Mouse (Mus musculus): ENCODE data around the gene Adcy6. TPM values are rescaled to one million over a fixed set of nuclear protein-coding genes. Genes with fewer than 3 reads are reported as not detected.

The Adcy6 gene
- polyA plus RNA-seq, 1 experiment from 2014 or later: 21.8 TPM

- 87% methylated on average over 24 of the region's 24 CpGs for WGBS
Measured at GRCm38 (mm10) chr15:98645057-98646026, 35.5 kb upstream of the Adcy6 start.

GRCm38 (mm10) chr15:98644406-98644805, 34.5 kb upstream of the Adcy6 start:
- H3K4me3 ChIP-seq (ENCODE audit: low read depth, low read length): no peak overlapping the region
- H3K9me3 ChIP-seq (ENCODE audit: low read depth, low read length): no peaks in the 10 kb centered on the region
- TF ChIP-seq CTCF (IDR thresholded peaks at IDR 0.05; ENCODE audit: low read depth): no peak
- DNase-seq (no peak), ATAC-seq (ENCODE audit: insufficient read depth) (no peak)
- WGBS: 89% methylated on average over 12 of the region's 12 CpGs
- H3K27me3 ChIP-seq (ENCODE audit: insufficient read depth, low read length): no peaks in the 10 kb centered on the region
- no peaks in the 10 kb centered on the region for H3K4me1 ChIP-seq (ENCODE audit: insufficient read depth)
- no peak overlapping the region for H3K9ac ChIP-seq
- H3K36me3 ChIP-seq (ENCODE audit: insufficient read depth): peaks cover 92% of the 10 kb centered on the region
- H3K4me2 ChIP-seq: no peak overlapping the region
- no peak overlapping the region for H3K27ac ChIP-seq (ENCODE audit: low read depth)

More at GRCm38 (mm10) chr15:98645057-98646026, 35.5 kb upstream of the Adcy6 start:
- H3K36me3 ChIP-seq (ENCODE audit: insufficient read depth): peaks cover 92% of the 10 kb centered on the region
- no peak overlapping the region for H3K4me2 ChIP-seq
- no peak overlapping the region for H3K4me3 ChIP-seq (ENCODE audit: low read depth, low read length)
- no peak for TF ChIP-seq CTCF (IDR thresholded peaks at IDR 0.05; ENCODE audit: low read depth)
- no peak for ATAC-seq (ENCODE audit: insufficient read depth)
- no peaks in the 10 kb centered on the region for H3K9me3 ChIP-seq (ENCODE audit: low read depth, low read length)
- no peak overlapping the region for H3K27ac ChIP-seq (ENCODE audit: low read depth)
- no peak overlapping the region for H3K9ac ChIP-seq
- no peaks in the 10 kb centered on the region for H3K27me3 ChIP-seq (ENCODE audit: insufficient read depth, low read length)
- no peaks in the 10 kb centered on the region for H3K4me1 ChIP-seq (ENCODE audit: insufficient read depth)
- no peak for DNase-seq

GRCm38 (mm10) chr15:98640157-98640556, 30.3 kb upstream of the Adcy6 start:
- Histone ChIP-seq H3K4me1 (ENCODE audit: insufficient read depth) (0 out of 2 replicates have a peak, but pooled peaks cover 3% of the 10 kb centered on the region), H3K4me2 (no peak overlapping the region), H3K4me3 (ENCODE audit: low read depth, low read length) (no peak overlapping the region), H3K27me3 (ENCODE audit: insufficient read depth, low read length) (0 out of 2 replicates have a peak, but pooled peaks cover 10% of the 10 kb centered on the region), H3K27ac (ENCODE audit: low read depth) (peak overlapping the region; percentile 18; the same call in 1 of the 2 replicates), H3K9me3 (ENCODE audit: low read depth, low read length) (no peaks in the 10 kb centered on the region), H3K9ac (0 out of 2 replicates have a peak overlapping the region, but pooled peaks have one; percentile 6), H3K36me3 (ENCODE audit: insufficient read depth) (peaks cover 51% of the 10 kb centered on the region)
- no peak for TF ChIP-seq CTCF (IDR thresholded peaks at IDR 0.05; ENCODE audit: low read depth)
- ATAC-seq (ENCODE audit: insufficient read depth): peak; percentile 42; the same call in 1 of the 2 replicates
- WGBS: 31% methylated on average over 8 of the region's 8 CpGs
- peak; percentile 53 for DNase-seq

DNA sequence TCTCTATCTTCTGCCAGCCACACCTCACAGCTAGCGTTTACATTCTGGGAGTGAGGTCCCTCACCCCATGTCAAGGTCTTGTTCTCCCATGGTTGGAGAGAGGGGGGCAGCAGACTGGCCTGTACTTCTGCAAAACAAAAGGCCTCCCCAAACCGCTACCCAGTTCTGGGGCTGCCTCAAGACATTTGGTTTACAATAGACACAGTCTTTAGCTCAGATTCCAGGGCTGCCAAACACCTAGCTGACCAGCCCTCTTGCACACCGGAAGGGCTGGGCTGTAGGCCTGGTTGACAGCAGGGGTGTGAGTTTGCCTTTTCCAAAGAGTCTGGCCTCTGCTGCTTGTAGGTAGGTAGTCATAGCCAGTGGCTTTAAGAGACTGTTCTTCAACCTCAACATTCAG, 27.3 kb upstream of the Adcy6 start:
- H3K36me3 ChIP-seq (ENCODE audit: insufficient read depth): peaks cover 24% of the 10 kb centered on the region; the same call in 1 of the 2 replicates
- DNase-seq (no peak), ATAC-seq (ENCODE audit: insufficient read depth) (no peak)
- peaks cover 30% of the 10 kb centered on the region for H3K27me3 ChIP-seq (ENCODE audit: insufficient read depth, low read length)
- H3K9me3 ChIP-seq (ENCODE audit: low read depth, low read length): no peaks in the 10 kb centered on the region
- 56% methylated on average over 3 of the region's 3 CpGs for WGBS
- no peak overlapping the region for H3K4me3 ChIP-seq (ENCODE audit: low read depth, low read length)
- no peak for TF ChIP-seq CTCF (IDR thresholded peaks at IDR 0.05; ENCODE audit: low read depth)
- no peak overlapping the region for H3K4me2 ChIP-seq
- H3K27ac ChIP-seq (ENCODE audit: low read depth): no peak overlapping the region
- peaks cover 9% of the 10 kb centered on the region; the same call in 1 of the 2 replicates for H3K4me1 ChIP-seq (ENCODE audit: insufficient read depth)
- no peak overlapping the region for H3K9ac ChIP-seq

GRCm38 (mm10) chr15:98636517-98636916, 26.6 kb upstream of the Adcy6 start:
- H3K4me2 ChIP-seq: peak overlapping the region; percentile 99
- H3K4me3 ChIP-seq (ENCODE audit: low read depth, low read length): no peak overlapping the region
- no peaks in the 10 kb centered on the region for H3K9me3 ChIP-seq (ENCODE audit: low read depth, low read length)
- H3K4me1 ChIP-seq (ENCODE audit: insufficient read depth): peaks cover 11% of the 10 kb centered on the region
- DNase-seq: no peak
- no peak for TF ChIP-seq CTCF (IDR thresholded peaks at IDR 0.05; ENCODE audit: low read depth)
- WGBS: 53% methylated on average over 5 of the region's 5 CpGs
- ATAC-seq (ENCODE audit: insufficient read depth): no peak
- no peak overlapping the region for H3K9ac ChIP-seq
- peaks cover 20% of the 10 kb centered on the region; the same call in 1 of the 2 replicates for H3K36me3 ChIP-seq (ENCODE audit: insufficient read depth)
- peaks cover 30% of the 10 kb centered on the region for H3K27me3 ChIP-seq (ENCODE audit: insufficient read depth, low read length)
- H3K27ac ChIP-seq (ENCODE audit: low read depth): no peak overlapping the region

DNA sequence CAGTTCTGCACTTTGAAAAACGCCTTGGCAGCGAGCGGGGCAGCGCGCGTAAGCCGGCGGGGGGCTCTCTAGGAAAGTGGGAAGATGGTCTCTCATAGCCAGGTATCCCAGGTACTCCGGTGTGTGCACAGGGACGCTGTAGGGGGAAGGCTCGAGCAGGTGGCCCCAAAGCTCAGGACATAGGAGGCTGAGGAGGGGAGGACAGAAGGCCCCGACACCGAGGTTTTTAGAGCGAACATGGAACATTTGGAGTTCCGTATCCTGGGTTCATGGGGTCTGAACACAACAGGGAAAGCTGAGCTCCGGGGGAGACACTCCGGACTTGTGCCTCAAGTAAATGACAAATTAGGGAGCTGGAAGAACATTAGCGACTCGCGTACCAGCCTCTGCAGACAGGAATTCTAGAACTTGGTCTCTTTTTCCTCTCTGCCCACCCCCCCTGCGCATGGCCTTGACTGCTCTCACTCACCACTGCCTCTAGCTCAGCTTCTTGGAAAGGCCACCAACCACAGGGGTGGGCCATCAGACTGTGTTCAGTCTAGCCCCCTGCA, 25.5 kb upstream of the Adcy6 start:
- H3K27ac ChIP-seq (ENCODE audit: low read depth): peak overlapping the region; percentile 65; the same call in 1 of the 2 replicates
- peaks cover 30% of the 10 kb centered on the region for H3K27me3 ChIP-seq (ENCODE audit: insufficient read depth, low read length)
- H3K4me1 ChIP-seq (ENCODE audit: insufficient read depth): peaks cover 13% of the 10 kb centered on the region
- H3K9ac ChIP-seq: peak overlapping the region; percentile 74
- H3K9me3 ChIP-seq (ENCODE audit: low read depth, low read length): no peaks in the 10 kb centered on the region
- ATAC-seq (ENCODE audit: insufficient read depth) (no peak), DNase-seq (peak; percentile 26)
- 2% methylated on average over 21 of the region's 21 CpGs for WGBS
- peak overlapping the region; percentile 74 for H3K4me3 ChIP-seq (ENCODE audit: low read depth, low read length)
- no peak; the same call in 1 of the 2 replicates for TF ChIP-seq CTCF (IDR thresholded peaks at IDR 0.05; ENCODE audit: low read depth)
- peak overlapping the region; percentile 99 for H3K4me2 ChIP-seq
- H3K36me3 ChIP-seq (ENCODE audit: insufficient read depth): peaks cover 11% of the 10 kb centered on the region; the same call in 1 of the 2 replicates

Data from lung, embryonic 14.5 days (tissue).